Mouse (Mus musculus) central nervous system, embryonic 18 days (tissue): ENCODE results near the gene Col15a1. TPM values are rescaled to one million over a fixed set of nuclear protein-coding genes. Genes with fewer than 3 reads are reported as not detected.

Experiments used
- polyA plus RNA-seq: library from polyadenylated mRNA; depleted of rRNA; stranded (reverse); fragments of >200 nt; gene quantifications from 2 replicates; pipeline ENCODE4 v1.2.3, GENCODE M21; 2012; rRNA removed

Gene Col15a1
- polyA plus RNA-seq: 24.0 and 29.0 TPM in 2 replicates

DNA sequence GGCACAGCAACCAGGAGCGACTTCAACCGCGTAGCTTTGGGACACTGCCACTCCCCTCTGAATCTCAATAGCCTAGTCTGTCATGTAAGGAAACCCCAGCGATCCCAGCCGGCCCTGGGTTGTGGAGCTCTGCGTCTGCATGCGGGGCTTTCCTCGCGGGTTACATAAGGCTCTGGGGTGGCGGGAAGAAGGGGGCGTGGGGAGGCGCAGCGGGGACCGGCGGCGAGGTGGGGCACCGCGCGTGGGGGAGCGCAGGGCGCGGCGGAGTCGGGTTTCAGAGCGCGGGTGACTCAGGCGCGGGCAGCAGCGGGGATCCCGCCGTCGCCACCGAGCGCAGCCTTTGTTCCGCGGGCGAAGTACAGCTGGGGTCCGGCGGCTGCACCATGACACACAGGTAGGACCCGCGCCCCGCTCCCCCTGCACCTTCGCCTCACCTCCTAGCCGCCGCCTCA is at the start of gene Col15a1:
Gene Col15a1, plus strand, starts transcription at position 193 of the 452 bp plus-strand sequence.

DNA sequence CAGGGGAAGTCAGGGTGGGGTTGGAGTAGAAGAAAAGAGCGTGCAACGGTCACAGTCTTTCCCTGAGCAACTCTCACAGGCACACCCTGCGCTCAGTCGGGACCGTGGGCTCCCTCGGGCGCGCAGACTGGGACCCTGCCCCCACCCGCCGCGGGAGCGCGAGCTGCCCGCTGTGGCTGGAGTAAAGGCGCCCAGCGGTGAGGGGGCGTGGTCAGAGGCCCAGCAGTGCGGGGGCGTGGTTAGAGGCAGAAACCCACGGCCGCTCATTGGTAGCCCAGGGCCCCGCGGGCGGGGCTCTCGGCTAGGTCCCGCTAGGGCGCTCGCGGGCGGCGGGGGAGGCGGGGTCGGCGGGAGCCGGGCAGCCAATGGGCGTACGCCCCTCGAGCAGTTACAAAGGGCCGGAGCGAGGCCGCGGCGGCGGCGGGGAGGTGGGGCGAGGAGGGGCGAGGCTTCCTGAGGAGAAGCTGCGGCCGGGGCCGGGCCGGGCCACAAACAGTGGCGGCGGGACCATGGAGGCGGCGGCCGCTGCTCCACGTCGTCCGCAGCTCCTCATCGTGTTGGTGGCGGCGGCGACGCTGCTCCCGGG is 144.9 kb downstream of the Col15a1 start, which contains the start of gene Tgfbr1:
Gene Tgfbr1, plus strand, starts transcription at position 420 of the 586 bp plus-strand sequence.

Other genes with a start within 250 kb of the Col15a1 start
- gene Gabbr2, start 216.3 kb upstream of the Col15a1 start, polyA plus RNA-seq: 34.9 and 36.0 TPM in 2 replicates
- gene Anks6, start 150.7 kb upstream of the Col15a1 start, polyA plus RNA-seq: 19.6 and 20.4 TPM in 2 replicates
- gene Galnt12, start 116.3 kb upstream of the Col15a1 start, polyA plus RNA-seq: 1.6 and 1.9 TPM in 2 replicates
- 31.0 and 34.4 TPM in 2 replicates for gene Tgfbr1, start 145.1 kb downstream of the Col15a1 start, polyA plus RNA-seq